Mouse (Mus musculus) testis, adult 2 months (tissue): ENCODE measurements around the gene Ncf4. TPM values are rescaled to one million over a fixed set of nuclear protein-coding genes. Genes with fewer than 3 reads are reported as not detected.

ENCODE experiments used
- H3K27ac ChIP-seq: fragments of 200-500 bp; 2 replicates; pipeline ENCODE4 v1.5.1; 2012; ENCODE audit warnings: low read depth, low read length; ENCODE audit not compliant: control insufficient read depth, insufficient read depth
- H3K27me3 ChIP-seq: fragments of 200-500 bp; 2 replicates; pipeline ENCODE4 v1.6.1; 2012; ENCODE audit warnings: mild to moderate bottlenecking, low read length, moderate library complexity; ENCODE audit not compliant: control insufficient read depth, insufficient read depth
- H3K36me3 ChIP-seq: fragments of 200-500 bp; 2 replicates; pipeline ENCODE4 v1.6.1; 2012; ENCODE audit warnings: mild to moderate bottlenecking, low read length; ENCODE audit not compliant: control insufficient read depth, insufficient read depth
- H3K4me1 ChIP-seq: fragments of 200-500 bp; 2 replicates; pipeline ENCODE4 v1.6.1; 2012; ENCODE audit warnings: low read length; ENCODE audit not compliant: control insufficient read depth, insufficient read depth
- H3K4me3 ChIP-seq: fragments of 200-500 bp; 2 replicates; pipeline ENCODE4 v1.5.1; 2012; ENCODE audit warnings: low read depth, mild to moderate bottlenecking, low read length, moderate library complexity, mixed read lengths; ENCODE audit not compliant: control insufficient read depth
- CTCF ChIP-seq: fragments of 200-500 bp; IDR thresholded peaks from 2 replicates; pipeline ENCODE4 v1.5.1; 2012; ENCODE audit warnings: low read depth, mild to moderate bottlenecking, inconsistent platforms, low read length, moderate library complexity; ENCODE audit not compliant: control insufficient read depth, insufficient read depth, insufficient replicate concordance
- POLR2A ChIP-seq: fragments of 200-500 bp; IDR thresholded peaks from 2 replicates; pipeline ENCODE4 v1.6.1; 2012; ENCODE audit warnings: low read depth, mild to moderate bottlenecking, inconsistent platforms, low read length, moderate library complexity; ENCODE audit not compliant: control insufficient read depth
- polyA plus RNA-seq: library from polyadenylated mRNA; depleted of rRNA; stranded (reverse); fragments of >200 nt; gene quantifications from 2 replicates; pipeline ENCODE4 v1.2.3, GENCODE M21; 2012

The Ncf4 gene
- polyA plus RNA-seq, 1 experiment, result 0.68 TPM

GRCm38 (mm10) chr15:78215269-78215668, 29.3 kb upstream of the Ncf4 start:
- H3K27ac ChIP-seq, result no peak overlapping the region
- H3K4me3 ChIP-seq, result no peak overlapping the region
- H3K4me1 ChIP-seq, result no peaks in the 10 kb centered on the region
- TF ChIP-seq CTCF, result 0 out of 2 replicates have a peak, but pooled peaks have one; percentile 5
- TF ChIP-seq POLR2A, result no peak
- no peaks in the 10 kb centered on the region for H3K36me3 ChIP-seq
- H3K27me3 ChIP-seq, result no peaks in the 10 kb centered on the region

- H3K4me3 ChIP-seq, result no peak overlapping the region
- H3K27me3 ChIP-seq, result no peaks in the 10 kb centered on the region
- no peaks in the 10 kb centered on the region for H3K4me1 ChIP-seq
- H3K36me3 ChIP-seq, result no peaks in the 10 kb centered on the region
- H3K27ac ChIP-seq, result no peak overlapping the region
- TF ChIP-seq CTCF, result no peak
- no peak for TF ChIP-seq POLR2A
These were observed 16.8 kb upstream of the Ncf4 start for GRCm38 (mm10) chr15:78227816-78228215.

GRCm38 (mm10) chr15:78231346-78232331, 13.0 kb upstream of the Ncf4 start:
- Histone ChIP-seq H3K4me1 (no peaks in the 10 kb centered on the region; the same call in 1 of the 2 replicates), H3K27ac (no peak overlapping the region), H3K36me3 (no peaks in the 10 kb centered on the region), H3K4me3 (no peak overlapping the region), H3K27me3 (no peaks in the 10 kb centered on the region)
- TF ChIP-seq POLR2A (no peak), CTCF (no peak)

GRCm38 (mm10) chr15:78234823-78235509, 9.6 kb upstream of the Ncf4 start:
- Histone ChIP-seq H3K4me3 (peak overlapping the region; percentile 61), H3K36me3 (no peaks in the 10 kb centered on the region), H3K27ac (no peak overlapping the region), H3K4me1 (no peaks in the 10 kb centered on the region; the same call in none of the 2 replicates), H3K27me3 (no peaks in the 10 kb centered on the region)
- TF ChIP-seq CTCF, result no peak
- no peak for TF ChIP-seq POLR2A

- Histone ChIP-seq H3K4me1 (no peaks in the 10 kb centered on the region; the same call in none of the 2 replicates), H3K27ac (no peak overlapping the region), H3K27me3 (no peaks in the 10 kb centered on the region), H3K4me3 (no peak overlapping the region), H3K36me3 (no peaks in the 10 kb centered on the region)
- TF ChIP-seq POLR2A, result no peak
- peak; percentile 80 for TF ChIP-seq CTCF
These were observed 5.1 kb upstream of the Ncf4 start for GRCm38 (mm10) chr15:78239453-78239852.

GRCm38 (mm10) chr15:78239956-78240617, 4.5 kb upstream of the Ncf4 start:
- Histone ChIP-seq H3K27me3 (no peaks in the 10 kb centered on the region), H3K4me3 (no peak overlapping the region), H3K4me1 (no peaks in the 10 kb centered on the region; the same call in 1 of the 2 replicates), H3K36me3 (no peaks in the 10 kb centered on the region), H3K27ac (no peak overlapping the region)
- TF ChIP-seq CTCF (no peak), POLR2A (no peak)
